Mouse (Mus musculus) cerebellum, postnatal 10 days (tissue): ENCODE measurements around the gene Opn5.

Experiments
- DNase-seq, 2 experiments: peaks; one replicate each; pipeline ENCODE4 v3.0.0; 2021; ENCODE audit warnings: mixed read lengths in 2 of 2

Gene Opn5

GRCm38 (mm10) chr17:42611295-42611694, at the start of gene Opn5:
Gene Opn5, minus strand, starts transcription at chr17:42611395.
- DNase-seq = no peak

DNA sequence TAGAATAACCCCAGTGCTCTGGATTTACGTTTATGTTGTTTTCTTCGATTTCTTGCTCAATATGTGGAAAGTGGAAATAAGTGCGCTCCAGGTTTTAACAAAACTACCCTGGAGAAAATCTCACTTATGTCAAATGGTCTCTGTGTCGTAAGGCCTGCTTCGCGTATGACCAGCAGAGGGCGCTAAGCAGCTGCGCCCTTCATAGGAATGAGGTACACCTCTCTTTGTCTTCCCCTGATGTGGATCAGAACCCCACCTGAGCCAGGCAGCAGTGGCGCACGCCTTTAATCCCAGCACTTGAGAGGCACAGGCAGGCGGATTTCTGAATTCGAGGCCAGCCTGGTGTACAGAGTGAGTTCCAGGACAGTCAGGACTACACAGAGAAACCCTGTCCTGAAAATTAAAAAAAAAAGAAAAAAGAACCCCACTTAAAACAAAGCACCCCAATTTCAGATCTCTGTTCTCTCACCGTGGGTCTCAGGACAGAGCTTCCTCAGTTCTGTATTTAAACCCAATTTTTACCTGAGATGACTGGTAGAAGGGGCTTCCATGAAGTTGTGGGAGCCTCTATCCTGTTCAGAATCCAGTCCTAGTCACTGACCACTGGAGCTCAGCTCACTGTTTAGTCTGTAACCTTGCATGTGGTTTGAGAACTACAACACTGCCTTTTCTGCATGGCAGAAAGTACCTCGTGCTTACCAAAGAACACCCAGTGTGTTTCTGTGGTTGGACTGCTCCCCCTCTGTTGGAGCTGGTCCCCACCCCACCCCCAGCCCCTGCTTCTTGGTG, 47.6 kb upstream of the Opn5 start:
- DNase-seq = peak; percentile 56 to 60

DNA sequence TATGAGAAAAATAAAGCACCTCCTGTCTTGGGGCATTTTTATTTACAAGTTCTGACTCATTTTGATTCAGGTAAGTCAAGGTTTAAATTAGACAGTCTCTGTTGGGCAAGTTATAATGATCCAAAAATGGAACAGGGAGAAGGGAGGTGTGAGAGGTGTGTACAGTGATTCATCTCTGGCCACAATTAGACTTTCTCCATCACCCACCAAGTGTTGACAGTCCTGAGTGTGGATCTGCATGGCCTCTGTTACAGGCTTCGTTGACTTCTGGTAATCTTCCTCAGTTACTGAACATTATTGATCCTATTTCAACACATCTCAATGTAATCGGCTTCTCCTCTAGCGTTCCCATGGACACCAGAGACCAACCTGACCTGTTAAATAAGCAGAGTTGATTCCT, 32.2 kb upstream of the Opn5 start:
- DNase-seq = no peak

- peak; percentile 12 to 18 for DNase-seq
Observed at GRCm38 (mm10) chr17:42630206-42630605, 19.0 kb upstream of the Opn5 start.

DNA sequence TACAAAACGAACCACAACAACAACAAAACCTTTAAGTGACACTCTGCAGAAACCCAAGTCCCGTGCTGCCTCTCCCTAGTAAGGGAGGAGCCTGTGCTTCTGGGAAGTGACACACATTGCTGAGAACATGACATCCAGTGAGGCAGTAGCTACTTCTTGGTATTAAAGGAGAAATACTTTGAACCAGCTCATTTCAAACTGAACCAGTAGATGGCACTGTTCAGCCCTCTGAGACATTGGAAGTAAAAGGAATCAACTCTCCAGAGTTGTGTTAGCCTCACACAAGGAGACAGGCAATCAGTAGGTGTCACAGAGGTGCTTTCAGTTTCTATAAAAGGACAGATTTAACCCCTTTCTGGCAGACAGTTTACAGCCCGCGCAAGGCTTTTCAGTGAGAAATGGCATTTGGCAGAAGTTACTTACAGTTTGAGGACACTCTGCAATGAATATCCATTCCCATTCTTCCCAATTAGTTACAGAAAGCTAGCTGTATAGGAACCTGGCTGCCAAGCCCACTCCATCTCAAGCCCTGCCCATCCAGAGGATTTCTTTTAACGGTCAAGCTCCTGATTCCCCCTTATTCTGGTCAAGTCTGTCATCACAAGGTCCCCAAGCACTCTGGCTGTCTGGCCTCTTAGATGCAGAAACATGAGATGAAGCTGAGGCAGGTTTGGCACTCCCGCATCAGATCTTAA, 2.0 kb upstream of the Opn5 start:
- peak; percentile 69 to 81 for DNase-seq

GRCm38 (mm10) chr17:42608270-42608669, 2.9 kb downstream of the Opn5 start:
- no peak for DNase-seq

DNA sequence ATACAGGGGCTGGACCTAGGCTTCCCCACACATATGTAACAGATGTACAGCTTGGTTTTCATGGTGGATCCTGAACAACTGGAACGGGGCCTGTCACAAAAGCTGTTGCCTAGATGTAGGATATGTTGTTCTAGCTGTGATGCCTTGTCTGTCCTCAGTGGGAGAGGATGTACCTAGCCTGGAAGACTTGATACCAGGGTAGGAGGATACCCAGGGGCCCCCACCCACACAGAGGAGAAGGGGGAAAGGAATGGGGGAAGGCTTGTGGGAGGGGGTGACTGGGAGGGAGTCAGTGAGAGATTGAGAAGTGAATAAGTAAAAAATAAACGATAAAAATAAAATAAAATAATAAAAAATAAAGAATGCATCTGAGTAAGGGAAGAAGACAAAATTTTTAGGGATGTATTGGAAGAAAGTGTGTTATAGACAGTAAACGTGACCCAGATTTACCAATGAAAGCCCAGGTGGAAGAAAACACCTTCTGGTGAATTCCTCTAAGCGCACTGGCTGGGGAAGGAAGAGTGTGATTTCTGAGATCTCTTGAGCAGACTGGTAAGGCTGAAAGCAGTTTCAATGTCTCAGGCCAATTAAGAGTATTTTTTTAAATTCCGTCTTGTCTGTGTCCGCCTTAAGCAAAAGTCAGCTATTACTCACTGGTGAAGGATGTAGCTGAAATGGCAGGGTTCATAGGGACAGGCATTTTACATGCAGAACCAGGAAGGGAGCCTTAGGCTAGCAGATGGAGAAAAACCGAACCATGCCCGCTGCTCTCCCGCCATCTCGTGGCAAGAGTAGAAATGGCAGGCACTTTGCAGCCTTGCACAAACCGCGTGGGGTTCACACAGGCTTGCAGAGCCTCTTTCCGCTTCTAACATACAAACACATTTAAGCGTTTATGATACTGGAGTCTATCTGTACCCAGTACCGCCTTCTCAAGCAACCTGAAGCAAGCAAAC, 8.1 kb downstream of the Opn5 start:
- peak; percentile 93 to 94 for DNase-seq

- no peak for DNase-seq
Observed at GRCm38 (mm10) chr17:42586486-42586885, 24.7 kb downstream of the Opn5 start.

DNA sequence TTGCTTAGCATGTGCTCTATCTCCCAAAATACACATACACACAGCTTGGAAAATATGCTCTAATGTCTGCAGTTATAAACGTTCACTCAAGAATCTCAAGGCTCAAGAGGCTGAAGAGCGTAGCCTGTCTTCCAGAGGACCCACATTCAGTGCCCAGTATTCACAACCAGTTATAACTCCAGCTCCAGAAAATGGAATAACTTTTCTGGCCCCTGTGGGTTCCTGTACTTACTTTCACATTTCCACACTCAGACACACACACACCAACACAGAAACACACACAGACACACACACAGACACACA, 28.2 kb downstream of the Opn5 start:
- DNase-seq = no peak

DNA sequence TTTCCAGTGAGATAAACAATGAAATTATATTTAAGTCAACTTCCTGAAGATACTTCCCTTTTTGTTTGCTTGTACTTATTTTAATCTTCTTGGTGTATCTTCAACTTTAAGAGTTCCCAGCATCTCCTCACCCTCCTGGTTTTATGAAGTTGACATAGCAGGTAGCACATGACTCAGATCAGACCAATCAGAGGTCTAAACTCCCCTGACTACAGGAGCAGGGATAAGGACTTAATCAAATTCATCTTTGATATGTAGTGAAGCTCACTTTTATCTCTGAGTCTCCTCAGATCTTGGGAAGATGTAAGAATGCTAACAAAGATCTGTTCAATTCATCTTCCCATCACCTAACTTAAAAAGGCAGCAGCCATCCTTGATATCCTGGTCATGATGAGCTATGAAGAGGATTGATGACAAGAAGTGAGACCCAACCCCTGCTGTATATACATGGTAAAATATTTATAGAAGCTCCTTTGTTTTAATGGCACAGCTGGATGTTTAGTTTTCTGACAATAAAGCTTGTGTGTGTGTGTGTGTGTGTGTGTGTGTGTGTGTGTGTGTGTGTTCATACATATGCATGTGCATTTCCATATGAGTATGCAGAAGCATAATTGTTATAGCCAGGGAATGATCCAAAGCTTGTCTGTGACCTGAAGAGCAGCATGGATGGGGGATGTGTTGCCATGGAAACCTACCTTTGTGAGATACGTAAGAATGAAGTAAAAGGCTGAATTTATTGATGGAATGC, 28.7 kb downstream of the Opn5 start:
- no peak for DNase-seq

GRCm38 (mm10) chr17:42580623-42581022, 30.6 kb downstream of the Opn5 start:
- DNase-seq = peak; percentile 6 to 8

DNA sequence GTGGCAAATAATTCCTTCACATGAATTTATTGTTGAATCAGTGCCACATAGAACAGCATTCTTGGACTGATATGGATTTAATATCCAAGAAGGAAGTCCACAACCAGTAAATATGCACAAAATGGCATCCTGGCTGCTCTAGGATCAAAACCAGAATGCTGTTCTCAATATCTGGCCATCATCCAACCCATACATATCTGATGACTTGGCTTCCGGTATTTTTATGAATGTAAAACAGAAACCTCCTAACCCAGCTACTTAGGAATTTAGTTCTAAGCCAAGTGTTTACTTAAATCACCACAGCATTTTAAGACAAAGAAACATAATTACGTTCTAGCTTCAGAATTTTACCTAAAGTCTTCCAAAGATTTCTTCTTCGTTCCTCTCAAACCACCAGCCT, 31.0 kb downstream of the Opn5 start:
- DNase-seq = no peak

- DNase-seq = no peak
Observed at GRCm38 (mm10) chr17:42576671-42577168, 34.5 kb downstream of the Opn5 start.

DNA sequence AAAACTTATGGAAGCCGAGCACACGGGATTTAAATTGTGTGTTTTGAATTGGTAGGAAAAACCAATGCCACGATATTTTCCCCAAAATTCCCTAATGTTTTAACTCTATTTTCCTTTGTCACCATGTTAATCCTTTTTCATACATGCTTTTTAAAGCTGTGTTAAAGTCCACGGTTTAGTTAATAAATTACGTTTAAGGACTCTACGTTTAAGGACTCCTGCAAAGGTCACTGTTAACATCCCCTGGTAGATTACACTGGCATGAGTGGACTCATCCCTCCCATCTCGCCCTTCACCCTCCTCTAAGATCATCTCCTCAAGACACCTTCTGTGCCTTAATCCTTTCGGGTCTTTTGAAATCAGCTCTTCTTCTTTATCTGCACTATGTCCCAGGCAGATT, 37.4 kb downstream of the Opn5 start:
- DNase-seq = no peak

- DNase-seq = peak; percentile 6 to 8
Observed at GRCm38 (mm10) chr17:42549578-42549977, 61.6 kb downstream of the Opn5 start.

GRCm38 (mm10) chr17:42530147-42530546, 81.0 kb downstream of the Opn5 start:
- no peak for DNase-seq

DNA sequence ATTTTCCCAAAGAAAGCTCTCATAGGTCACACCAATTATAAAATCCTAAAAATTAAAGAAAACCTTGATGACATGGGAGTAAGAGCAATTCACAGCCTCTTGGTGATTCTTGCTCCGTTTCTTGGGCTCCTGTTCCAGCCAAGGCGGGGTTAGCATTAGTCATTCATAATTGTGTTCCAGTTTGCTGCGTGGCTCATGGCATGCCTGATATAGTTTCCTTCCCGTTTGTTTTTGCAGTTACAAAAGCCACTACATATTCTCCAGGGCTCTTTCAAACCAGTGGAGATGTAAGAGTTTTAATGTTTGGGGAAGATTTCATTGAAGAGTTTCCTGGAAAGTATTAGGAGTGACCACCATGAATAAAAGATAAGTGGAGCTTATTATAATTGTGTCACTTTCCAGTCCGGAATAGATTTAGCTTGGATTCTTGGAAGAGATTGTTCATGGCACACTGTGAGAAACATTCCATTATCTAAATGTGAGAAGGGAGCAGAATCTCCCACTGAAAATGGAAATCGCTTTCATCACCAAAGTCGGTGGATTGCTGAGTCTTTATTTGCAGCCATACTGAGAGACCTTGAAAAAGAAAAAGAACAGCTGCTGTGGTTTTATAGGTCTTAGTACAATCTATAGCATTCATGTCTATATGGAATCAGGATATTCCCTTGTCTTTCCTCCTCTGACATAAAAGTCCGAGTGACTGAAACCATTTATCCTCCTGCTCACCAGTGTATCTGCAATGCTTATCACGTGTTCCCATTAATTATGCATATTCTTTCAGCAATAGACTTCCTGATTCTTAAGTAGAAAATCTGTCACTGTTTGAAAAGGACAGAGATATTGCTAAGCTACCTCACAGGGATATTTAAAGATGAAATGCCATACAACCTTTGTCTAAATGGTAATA, 101.6 kb downstream of the Opn5 start:
- DNase-seq = no peak
